Mouse (Mus musculus) stomach, postnatal 0 days (tissue): Measurements from ENCODE around the gene Tmem33. TPM values are rescaled to one million over a fixed set of nuclear protein-coding genes. Genes with fewer than 3 reads are reported as not detected.

ENCODE experiments used
- ATAC-seq: fragments of 200-750 bp; cut with Nextera tagmentation; 2 replicates; pipeline ENCODE4 v1.8.0; 2017; ENCODE audit not compliant: low FRiP score, low TSS enrichment
- DNase-seq: peaks from one replicate; pipeline ENCODE4 v3.0.0-alpha.2; 2016; ENCODE audit warnings: low spot score
- H3K27ac ChIP-seq: fragments of 300-500 bp; sonication (generic); replicated peaks from 2 replicates; pipeline ENCODE4 v1.5.1; 2014; ENCODE audit warnings: mild to moderate bottlenecking, control low read depth
- H3K27me3 ChIP-seq: fragments of 300-500 bp; sonication (generic); 2 replicates; pipeline ENCODE4 v1.6.1; 2014; ENCODE audit warnings: low read length; ENCODE audit not compliant: control insufficient read depth, insufficient read depth
- H3K36me3 ChIP-seq: fragments of 300-500 bp; sonication (generic); 2 replicates; pipeline ENCODE4 v1.6.1; 2014; ENCODE audit warnings: low read length, mixed read lengths; ENCODE audit not compliant: control insufficient read depth, insufficient read depth
- H3K4me1 ChIP-seq: fragments of 300-500 bp; sonication (generic); replicated peaks from 2 replicates; pipeline ENCODE4 v1.6.1; 2014; ENCODE audit warnings: antibody characterized with exemption; ENCODE audit not compliant: control insufficient read depth, insufficient read depth
- H3K4me2 ChIP-seq: fragments of 300-500 bp; sonication (generic); replicated peaks from 2 replicates; pipeline ENCODE4 v1.6.1; 2014; ENCODE audit warnings: low read depth, mild to moderate bottlenecking, control low read depth, moderate library complexity
- H3K4me3 ChIP-seq: fragments of 300-500 bp; sonication (generic); 2 replicates; pipeline ENCODE4 v1.5.1; 2014; ENCODE audit warnings: low read depth, low read length, control low read depth
- H3K9ac ChIP-seq: fragments of 300-500 bp; sonication (generic); 2 replicates; pipeline ENCODE4 v1.6.1; 2014; ENCODE audit warnings: mild to moderate bottlenecking, low read length, control low read depth, mixed read lengths
- H3K9me3 ChIP-seq: fragments of 300-500 bp; sonication (generic); 2 replicates; pipeline ENCODE4 v1.6.1; 2016; ENCODE audit warnings: low read length; ENCODE audit not compliant: control insufficient read depth
- CTCF ChIP-seq: IDR thresholded peaks from 2 replicates; pipeline ENCODE4 v1.5.1; 2016; ENCODE audit warnings: antibody characterized with exemption, low read depth, mild to moderate bottlenecking, moderate library complexity
- EP300 ChIP-seq: optimal IDR thresholded peaks from 2 replicates; pipeline ENCODE3; 2016; ENCODE audit warnings: antibody characterized with exemption
- WGBS: fragments of 180-500 bp; shearing (Covaris S2); extraction: QIAGEN DNeasy Blood & Tissue Kit; methylation state at CpG from one replicate; pipeline ENCODE4 v1.1.7; 2014; 5-methylcytosine and 5-hydroxymethylcytosine counted together
- polyA plus RNA-seq: library from polyadenylated mRNA; unstranded; fragments of >200 nt; fragmentation: Nextera tagmentation; extraction: Ambion mirVana; gene quantifications from 2 replicates; pipeline ENCODE4 v1.2.1, GENCODE M21; 2015

The Tmem33 gene
- polyA plus RNA-seq, 1 experiment from 2014 or later = 106 TPM

DNA sequence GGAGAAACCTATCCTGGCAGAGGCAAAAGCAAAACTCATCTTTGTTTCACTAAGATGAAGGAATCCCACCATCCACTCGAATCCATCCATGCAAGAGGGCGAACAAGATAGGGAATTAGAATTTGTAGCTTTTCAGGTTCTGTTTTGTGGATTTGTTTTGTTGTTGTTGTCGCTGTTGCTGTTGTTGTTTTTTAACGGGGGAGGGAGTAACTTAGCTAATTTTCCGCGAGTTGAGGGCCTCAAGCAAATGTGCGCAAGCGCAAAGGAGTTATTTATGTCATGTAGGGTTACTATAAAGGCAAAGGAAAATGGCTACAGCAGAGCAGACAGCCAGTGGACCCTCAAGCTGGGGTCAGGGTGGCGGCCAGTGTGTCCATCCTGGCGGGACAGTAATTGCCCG lies 33.1 kb upstream of the Tmem33 start:
- Histone ChIP-seq H3K27me3 (peaks cover 25% of the 10 kb centered on the region; the same call in 1 of the 2 replicates), H3K36me3 (no peaks in the 10 kb centered on the region), H3K4me2 (no peak overlapping the region), H3K4me1 (no peaks in the 10 kb centered on the region), H3K4me3 (no peak overlapping the region), H3K9ac (no peak overlapping the region), H3K9me3 (no peaks in the 10 kb centered on the region), H3K27ac (no peak overlapping the region)
- ATAC-seq (no peak), DNase-seq (no peak)
- 7% methylated on average over 11 of the region's 11 CpGs for WGBS
- TF ChIP-seq EP300 (no peak), CTCF (no peak)

DNA sequence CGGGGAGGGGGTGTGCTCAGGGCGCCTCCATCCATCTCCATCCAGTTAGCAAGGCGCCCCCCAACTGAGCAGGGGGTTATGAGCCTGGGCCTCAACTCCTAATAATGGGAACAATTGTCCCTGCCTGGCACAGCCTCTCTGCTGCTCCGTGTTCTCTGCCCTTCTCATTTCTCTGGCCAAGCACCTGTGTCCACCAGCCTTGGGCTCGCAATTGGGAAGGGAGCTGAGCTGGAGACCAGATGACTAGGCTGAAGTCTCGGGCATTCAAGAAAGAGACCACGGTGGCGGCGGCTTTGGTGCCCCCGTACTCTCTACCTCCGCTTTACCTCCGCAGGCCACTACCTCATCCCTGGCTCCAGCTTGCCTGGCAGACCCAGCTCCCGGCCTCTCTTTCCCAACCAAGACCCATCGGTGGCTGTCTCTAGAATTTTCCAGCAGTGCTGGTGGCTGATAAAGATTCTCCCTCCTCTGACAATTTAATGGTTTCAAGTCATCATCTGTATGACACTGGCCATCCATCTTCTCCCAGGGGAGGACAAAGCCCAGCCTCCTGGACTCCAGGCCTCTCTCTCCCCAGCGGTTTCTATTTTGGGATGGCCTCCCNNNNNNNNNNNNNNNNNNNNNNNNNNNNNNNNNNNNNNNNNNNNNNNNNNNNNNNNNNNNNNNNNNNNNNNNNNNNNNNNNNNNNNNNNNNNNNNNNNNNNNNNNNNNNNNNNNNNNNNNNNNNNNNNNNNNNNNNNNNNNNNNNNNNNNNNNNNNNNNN lies 32.5 kb upstream of the Tmem33 start:
- no peak overlapping the region for H3K4me2 ChIP-seq
- DNase-seq = no peak
- TF ChIP-seq CTCF (no peak), EP300 (no peak)
- H3K4me1 ChIP-seq = no peaks in the 10 kb centered on the region
- no peak overlapping the region for H3K4me3 ChIP-seq
- no peak overlapping the region for H3K9ac ChIP-seq
- WGBS = 4% methylated on average over 14 of the region's 15 CpGs
- no peaks in the 10 kb centered on the region for H3K36me3 ChIP-seq
- no peaks in the 10 kb centered on the region for H3K9me3 ChIP-seq
- H3K27me3 ChIP-seq = peaks cover 23% of the 10 kb centered on the region; the same call in 1 of the 2 replicates
- ATAC-seq = 0 out of 2 replicates have a peak, but pooled peaks have one; percentile 8
- no peak overlapping the region for H3K27ac ChIP-seq

DNA sequence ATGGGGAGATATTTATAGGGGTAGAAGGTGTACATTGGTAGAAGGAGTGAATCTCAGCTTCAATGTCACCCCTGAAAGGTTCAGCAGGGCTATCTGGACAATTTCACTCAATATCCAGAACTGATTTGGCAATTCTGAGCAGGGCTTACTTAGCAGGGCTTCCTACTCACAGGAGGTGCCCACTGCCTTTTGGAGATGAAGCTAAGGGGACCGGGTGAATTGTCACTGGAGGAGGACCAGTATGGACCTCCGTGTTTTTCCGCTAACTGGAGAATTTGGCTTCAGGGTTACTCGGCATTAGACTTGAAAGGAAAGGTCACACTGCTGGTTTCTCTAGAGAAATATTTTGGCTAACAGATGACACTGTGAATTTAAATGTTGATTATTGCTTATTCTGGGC lies 25.7 kb upstream of the Tmem33 start:
- TF ChIP-seq CTCF (no peak), EP300 (no peak)
- Histone ChIP-seq H3K27me3 (peaks cover 11% of the 10 kb centered on the region; the same call in 1 of the 2 replicates), H3K27ac (no peak overlapping the region), H3K9ac (no peak overlapping the region), H3K4me3 (no peak overlapping the region), H3K4me1 (no peaks in the 10 kb centered on the region), H3K9me3 (no peaks in the 10 kb centered on the region), H3K36me3 (no peaks in the 10 kb centered on the region), H3K4me2 (no peak overlapping the region)
- no peak for ATAC-seq
- 60% methylated on average over 4 of the region's 4 CpGs for WGBS
- no peak for DNase-seq

- no peaks in the 10 kb centered on the region for H3K9me3 ChIP-seq
- peaks cover 11% of the 10 kb centered on the region; the same call in 1 of the 2 replicates for H3K27me3 ChIP-seq
- H3K9ac ChIP-seq = no peak overlapping the region
- DNase-seq (no peak), ATAC-seq (no peak)
- H3K36me3 ChIP-seq = no peaks in the 10 kb centered on the region
- no peak overlapping the region for H3K27ac ChIP-seq
- H3K4me2 ChIP-seq = no peak overlapping the region
- TF ChIP-seq CTCF = no peak
- TF ChIP-seq EP300 = no peak
- no peaks in the 10 kb centered on the region for H3K4me1 ChIP-seq
- WGBS = 55% methylated on average over 3 of the region's 3 CpGs
- no peak overlapping the region for H3K4me3 ChIP-seq
These were observed 24.9 kb upstream of the Tmem33 start for GRCm38 (mm10) chr5:67235462-67235861.

GRCm38 (mm10) chr5:67236601-67237000 lies 23.8 kb upstream of the Tmem33 start:
- TF ChIP-seq CTCF (no peak), EP300 (no peak)
- Histone ChIP-seq H3K9ac (no peak overlapping the region), H3K4me3 (no peak overlapping the region), H3K4me2 (no peak overlapping the region), H3K27me3 (peaks cover under 1% of the 10 kb centered on the region; the same call in 1 of the 2 replicates), H3K27ac (no peak overlapping the region), H3K4me1 (no peaks in the 10 kb centered on the region), H3K9me3 (no peaks in the 10 kb centered on the region), H3K36me3 (no peaks in the 10 kb centered on the region)
- 87% methylated on average over 3 of the region's 3 CpGs for WGBS
- ATAC-seq (no peak), DNase-seq (no peak)

DNA sequence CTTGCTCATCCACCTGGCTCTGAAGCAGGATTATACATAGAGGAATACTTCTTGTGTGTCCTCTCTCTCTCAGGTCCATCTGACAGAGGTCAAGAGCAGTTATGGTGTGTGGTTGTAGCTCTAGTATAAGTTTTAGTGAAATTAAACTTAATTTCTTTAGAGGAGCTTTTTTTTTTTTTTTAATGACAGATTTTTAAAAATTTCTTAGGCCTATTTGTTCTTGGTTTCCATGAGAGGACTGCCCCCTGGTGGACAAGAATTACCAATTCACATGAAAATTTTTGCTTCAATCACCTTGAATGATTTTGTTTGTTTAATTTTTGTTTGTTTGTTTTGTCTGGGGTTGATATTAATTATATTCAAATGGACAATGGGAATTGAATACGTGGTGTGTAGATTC lies 22.1 kb upstream of the Tmem33 start:
- Histone ChIP-seq H3K27me3 (no peaks in the 10 kb centered on the region; the same call in 1 of the 2 replicates), H3K9ac (no peak overlapping the region), H3K36me3 (no peaks in the 10 kb centered on the region), H3K4me2 (no peak overlapping the region), H3K4me1 (no peaks in the 10 kb centered on the region), H3K4me3 (no peak overlapping the region), H3K9me3 (no peaks in the 10 kb centered on the region), H3K27ac (no peak overlapping the region)
- 10% methylated on average over 1 of the region's 1 CpGs for WGBS
- peak; percentile 66 for TF ChIP-seq CTCF
- no peak for TF ChIP-seq EP300
- no peak for DNase-seq
- ATAC-seq = no peak
